Mouse (Mus musculus): ENCODE measurements around the gene Sult5a1. TPM values are rescaled to one million over a fixed set of nuclear protein-coding genes. Genes with fewer than 3 reads are reported as not detected.
A peak's percentile ranks its signal among the peaks of the same experiment; 100 is the strongest.

Sult5a1 gene
- total and polyA plus RNA-seq, 3 experiments: 7.6 to 20.4 (median 10.1) TPM

GRCm38 (mm10) chr8:123135406-123135805 is 22.7 kb downstream of the Sult5a1 start:
- peak; percentile 72 for DNase-seq

GRCm38 (mm10) chr8:123134149-123134713 is 23.9 kb downstream of the Sult5a1 start:
- DNase-seq: no peak

- DNase-seq: no peak
These were observed 25.2 kb downstream of the Sult5a1 start for GRCm38 (mm10) chr8:123132953-123133352.

- DNase-seq: no peak
These were observed 27.1 kb downstream of the Sult5a1 start for GRCm38 (mm10) chr8:123131041-123131440.

GRCm38 (mm10) chr8:123126193-123126816 is 31.8 kb downstream of the Sult5a1 start:
- DNase-seq: peak; percentile 39

GRCm38 (mm10) chr8:123122670-123123069 is 35.4 kb downstream of the Sult5a1 start:
- no peak for DNase-seq

GRCm38 (mm10) chr8:123122059-123122458 is 36.1 kb downstream of the Sult5a1 start:
- no peak for DNase-seq

- DNase-seq: no peak
These were observed 40.4 kb downstream of the Sult5a1 start for GRCm38 (mm10) chr8:123117744-123118143.

GRCm38 (mm10) chr8:123117127-123117731 is 40.9 kb downstream of the Sult5a1 start, which contains the start of gene Cpne7:
Cpne7 (plus strand) TSS chr8:123117374.
- no peak for DNase-seq

- DNase-seq: no peak
These were observed 43.5 kb downstream of the Sult5a1 start for GRCm38 (mm10) chr8:123114644-123115043.

GRCm38 (mm10) chr8:123113908-123114469 is 44.1 kb downstream of the Sult5a1 start:
- DNase-seq: no peak

GRCm38 (mm10) chr8:123112892-123113291 is 45.2 kb downstream of the Sult5a1 start:
- DNase-seq: no peak

GRCm38 (mm10) chr8:123110649-123111048 is 47.5 kb downstream of the Sult5a1 start:
- DNase-seq: peak; percentile 56

- DNase-seq: no peak
These were observed 49.2 kb downstream of the Sult5a1 start for GRCm38 (mm10) chr8:123108953-123109352.

- DNase-seq: no peak
These were observed 50.1 kb downstream of the Sult5a1 start for GRCm38 (mm10) chr8:123108010-123108409.

GRCm38 (mm10) chr8:123106531-123106930 is 51.6 kb downstream of the Sult5a1 start:
- no peak for DNase-seq

- DNase-seq: no peak
These were observed 52.4 kb downstream of the Sult5a1 start for GRCm38 (mm10) chr8:123105553-123106326.

GRCm38 (mm10) chr8:123104046-123104767 is 53.9 kb downstream of the Sult5a1 start:
- DNase-seq: no peak

GRCm38 (mm10) chr8:123103285-123103684 is 54.8 kb downstream of the Sult5a1 start:
- no peak for DNase-seq

- DNase-seq: peak; percentile 29
These were observed 55.3 kb downstream of the Sult5a1 start for GRCm38 (mm10) chr8:123102855-123103254.

All from adrenal gland, adult 2 months (tissue).